Mouse (Mus musculus) heart, embryonic 13.5 days (tissue): Measurements from ENCODE around the gene Hoxd11. TPM values are rescaled to one million over a fixed set of nuclear protein-coding genes. Genes with fewer than 3 reads are reported as not detected.
A peak's percentile ranks its signal among the peaks of the same experiment; 100 is the strongest.

Source experiments
- ATAC-seq: fragments of 200-750 bp; cut with Nextera tagmentation; 2 replicates; pipeline ENCODE4 v1.8.0; 2017; ENCODE audit warnings: moderate TSS enrichment; ENCODE audit not compliant: insufficient number of reproducible peaks, low FRiP score, low TSS enrichment; ENCODE audit errors: extremely low read depth
- H3K27ac ChIP-seq: fragments of 300-500 bp; sonication (generic); replicated peaks from 2 replicates; pipeline ENCODE4 v1.5.1; 2015; ENCODE audit warnings: moderate library complexity, mild to moderate bottlenecking, inconsistent platforms
- H3K27me3 ChIP-seq: fragments of 300-500 bp; sonication (generic); replicated peaks from 2 replicates; pipeline ENCODE4 v1.6.1; 2015; ENCODE audit warnings: mild to moderate bottlenecking, inconsistent platforms
- H3K36me3 ChIP-seq: fragments of 300-500 bp; sonication (generic); 2 replicates; pipeline ENCODE4 v1.6.1; 2015; ENCODE audit warnings: mild to moderate bottlenecking, inconsistent platforms
- H3K4me1 ChIP-seq: fragments of 300-500 bp; sonication (generic); 2 replicates; pipeline ENCODE4 v1.6.1; 2015; ENCODE audit warnings: inconsistent platforms
- H3K4me2 ChIP-seq: fragments of 300-500 bp; sonication (generic); 2 replicates; pipeline ENCODE4 v1.6.1; 2015; ENCODE audit warnings: inconsistent platforms, mild to moderate bottlenecking, moderate library complexity
- H3K4me3 ChIP-seq: fragments of 300-500 bp; sonication (generic); 2 replicates; pipeline ENCODE4 v1.5.1; 2015; ENCODE audit warnings: moderate library complexity, mild to moderate bottlenecking, inconsistent platforms
- H3K9ac ChIP-seq: fragments of 300-500 bp; sonication (generic); 2 replicates; pipeline ENCODE4 v1.6.1; 2015; ENCODE audit warnings: inconsistent platforms, mild to moderate bottlenecking, moderate library complexity
- H3K9me3 ChIP-seq: fragments of 300-500 bp; sonication (generic); 2 replicates; pipeline ENCODE4 v1.6.1; 2016; ENCODE audit warnings: inconsistent platforms
- WGBS: fragments of 180-500 bp; shearing (Covaris S2); methylation state at CpG from one replicate; pipeline ENCODE4 v1.1.7; 2015; ENCODE audit warnings: mixed read lengths; 5-methylcytosine and 5-hydroxymethylcytosine counted together
- polyA plus RNA-seq: library from polyadenylated mRNA; unstranded; fragments of >200 nt; fragmentation: Nextera tagmentation; extraction: Ambion mirVana; gene quantifications from 2 replicates; pipeline ENCODE4 v1.2.1, GENCODE M21; 2015

Gene Hoxd11
- polyA plus RNA-seq, 1 experiment from 2014 or later = not detected

- WGBS = 11% methylated on average over 4 of the region's 4 CpGs
- H3K4me2 ChIP-seq = no peak overlapping the region
- no peak for ATAC-seq
Observed at GRCm38 (mm10) chr2:74685059-74685603, 5.8 kb downstream of the Hoxd11 start.

GRCm38 (mm10) chr2:74686301-74686987, 7.1 kb downstream of the Hoxd11 start:
- H3K27me3 ChIP-seq = peaks cover 96% of the 10 kb centered on the region
- no peak overlapping the region for H3K27ac ChIP-seq
- 6% methylated on average over 17 of the region's 17 CpGs for WGBS
- H3K9me3 ChIP-seq = no peaks in the 10 kb centered on the region
- peaks cover 16% of the 10 kb centered on the region for H3K4me1 ChIP-seq
- ATAC-seq = no peak
- H3K9ac ChIP-seq = no peak overlapping the region
- H3K36me3 ChIP-seq = no peaks in the 10 kb centered on the region
- H3K4me3 ChIP-seq = no peak overlapping the region
- H3K4me2 ChIP-seq = no peak overlapping the region

More at GRCm38 (mm10) chr2:74685059-74685603, 5.8 kb downstream of the Hoxd11 start:
- H3K9ac ChIP-seq = no peak overlapping the region
- no peak overlapping the region for H3K27ac ChIP-seq
- H3K9me3 ChIP-seq = no peaks in the 10 kb centered on the region
- H3K36me3 ChIP-seq = no peaks in the 10 kb centered on the region
- H3K4me1 ChIP-seq = peaks cover 14% of the 10 kb centered on the region
- no peak overlapping the region for H3K4me3 ChIP-seq
- H3K27me3 ChIP-seq = peaks cover 99% of the 10 kb centered on the region

GRCm38 (mm10) chr2:74686988-74687697, 7.8 kb downstream of the Hoxd11 start:
- no peak overlapping the region for H3K4me2 ChIP-seq
- no peaks in the 10 kb centered on the region for H3K36me3 ChIP-seq
- WGBS = 2% methylated on average over 27 of the region's 27 CpGs
- H3K27me3 ChIP-seq = peaks cover 96% of the 10 kb centered on the region
- H3K9ac ChIP-seq = no peak overlapping the region
- ATAC-seq = no peak
- H3K4me1 ChIP-seq = peaks cover 13% of the 10 kb centered on the region
- H3K4me3 ChIP-seq = no peak overlapping the region
- H3K9me3 ChIP-seq = no peaks in the 10 kb centered on the region
- no peak overlapping the region for H3K27ac ChIP-seq

GRCm38 (mm10) chr2:74687698-74688555, 8.6 kb downstream of the Hoxd11 start:
- Histone ChIP-seq H3K27ac (no peak overlapping the region), H3K9me3 (no peaks in the 10 kb centered on the region), H3K4me1 (peaks cover 9% of the 10 kb centered on the region), H3K4me2 (no peak overlapping the region), H3K36me3 (no peaks in the 10 kb centered on the region), H3K9ac (no peak overlapping the region), H3K4me3 (no peak overlapping the region), H3K27me3 (peaks cover 96% of the 10 kb centered on the region)
- 2% methylated on average over 31 of the region's 31 CpGs for WGBS
- no peak for ATAC-seq

GRCm38 (mm10) chr2:74688795-74689573, 9.6 kb downstream of the Hoxd11 start:
- H3K9ac ChIP-seq = no peak overlapping the region
- no peaks in the 10 kb centered on the region for H3K9me3 ChIP-seq
- no peak overlapping the region for H3K4me2 ChIP-seq
- H3K4me1 ChIP-seq = peaks cover 8% of the 10 kb centered on the region
- no peak overlapping the region for H3K4me3 ChIP-seq
- no peak for ATAC-seq
- 5% methylated on average over 12 of the region's 12 CpGs for whole genome bisulfite sequencing
- no peak overlapping the region for H3K27ac ChIP-seq
- H3K27me3 ChIP-seq = peaks cover 96% of the 10 kb centered on the region
- H3K36me3 ChIP-seq = no peaks in the 10 kb centered on the region

GRCm38 (mm10) chr2:74689574-74690337, 10.4 kb downstream of the Hoxd11 start:
- H3K4me2 ChIP-seq = no peak overlapping the region

GRCm38 (mm10) chr2:74690338-74690716, 11.0 kb downstream of the Hoxd11 start:
- Histone ChIP-seq H3K4me2 (no peak overlapping the region), H3K27ac (no peak overlapping the region), H3K9ac (no peak overlapping the region), H3K27me3 (peaks cover 96% of the 10 kb centered on the region), H3K9me3 (no peaks in the 10 kb centered on the region), H3K36me3 (no peaks in the 10 kb centered on the region), H3K4me3 (no peak overlapping the region), H3K4me1 (peaks cover 8% of the 10 kb centered on the region)
- WGBS = 5% methylated on average over 8 of the region's 8 CpGs
- ATAC-seq = no peak

More at GRCm38 (mm10) chr2:74689574-74690337, 10.4 kb downstream of the Hoxd11 start:
- ATAC-seq = no peak
- Histone ChIP-seq H3K27me3 (peaks cover 96% of the 10 kb centered on the region), H3K4me1 (peaks cover 8% of the 10 kb centered on the region), H3K27ac (no peak overlapping the region), H3K9me3 (no peaks in the 10 kb centered on the region), H3K4me3 (no peak overlapping the region), H3K36me3 (no peaks in the 10 kb centered on the region), H3K9ac (no peak overlapping the region)
- WGBS = 1% methylated on average over 24 of the region's 24 CpGs

GRCm38 (mm10) chr2:74691022-74691951, 11.9 kb downstream of the Hoxd11 start, which contains the start of gene Hoxd10:
Gene Hoxd10, plus strand, starts transcription at chr2:74691924.
- H3K27me3 ChIP-seq = peaks cover 97% of the 10 kb centered on the region
- no peak; the same call in 1 of the 2 replicates for ATAC-seq
- WGBS = 1% methylated on average over 56 of the region's 56 CpGs
- no peaks in the 10 kb centered on the region for H3K36me3 ChIP-seq
- H3K4me3 ChIP-seq = peak within 1 kb of the TSS; percentile 30
- peak within 1 kb of the TSS; percentile 48 for H3K4me2 ChIP-seq
- H3K9ac ChIP-seq = no peak within 1 kb of the TSS
- H3K9me3 ChIP-seq = no peaks in the 10 kb centered on the region
- H3K27ac ChIP-seq = no peak within 1 kb of the TSS
- H3K4me1 ChIP-seq = peaks cover 8% of the 10 kb centered on the region

GRCm38 (mm10) chr2:74691995-74692807, 12.8 kb downstream of the Hoxd11 start:
- Histone ChIP-seq H3K9me3 (no peaks in the 10 kb centered on the region), H3K36me3 (no peaks in the 10 kb centered on the region), H3K9ac (no peak overlapping the region), H3K27ac (no peak overlapping the region), H3K4me2 (no peak overlapping the region), H3K4me1 (peaks cover 8% of the 10 kb centered on the region), H3K27me3 (peaks cover 97% of the 10 kb centered on the region), H3K4me3 (no peak overlapping the region)
- ATAC-seq = no peak; the same call in 1 of the 2 replicates
- WGBS = 4% methylated on average over 35 of the region's 35 CpGs
